Mouse (Mus musculus) heart, embryonic 15.5 days (tissue): ENCODE results near the gene Lin7a. TPM values are rescaled to one million over a fixed set of nuclear protein-coding genes. Genes with fewer than 3 reads are reported as not detected.

Experiments
- ATAC-seq: fragments of 200-750 bp; cut with Nextera tagmentation; replicated peaks from 2 replicates; pipeline ENCODE4 v1.8.0; 2017; ENCODE audit warnings: low read depth, moderate TSS enrichment; ENCODE audit not compliant: insufficient number of reproducible peaks, insufficient read depth, low FRiP score
- H3K27ac ChIP-seq: fragments of 300-500 bp; sonication (generic); 2 replicates; pipeline ENCODE4 v1.5.1; 2015; ENCODE audit warnings: mild to moderate bottlenecking, inconsistent platforms
- H3K27me3 ChIP-seq: fragments of 300-500 bp; sonication (generic); 2 replicates; pipeline ENCODE4 v1.6.1; 2015; ENCODE audit warnings: inconsistent platforms
- H3K36me3 ChIP-seq: fragments of 300-500 bp; sonication (generic); 2 replicates; pipeline ENCODE4 v1.6.1; 2015; ENCODE audit warnings: mild to moderate bottlenecking, inconsistent platforms
- H3K4me1 ChIP-seq: fragments of 300-500 bp; sonication (generic); replicated peaks from 2 replicates; pipeline ENCODE4 v1.6.1; 2015; ENCODE audit warnings: inconsistent platforms
- H3K4me2 ChIP-seq: fragments of 300-500 bp; sonication (generic); 2 replicates; pipeline ENCODE4 v1.6.1; 2015; ENCODE audit warnings: inconsistent platforms, mild to moderate bottlenecking, moderate library complexity
- H3K4me3 ChIP-seq: fragments of 300-500 bp; sonication (generic); 2 replicates; pipeline ENCODE4 v1.5.1; 2015; ENCODE audit warnings: mild to moderate bottlenecking, inconsistent platforms
- H3K9ac ChIP-seq: fragments of 300-500 bp; sonication (generic); 2 replicates; pipeline ENCODE4 v1.6.1; 2015; ENCODE audit warnings: mild to moderate bottlenecking, inconsistent platforms
- H3K9me3 ChIP-seq: fragments of 300-500 bp; sonication (generic); replicated peaks from 2 replicates; pipeline ENCODE4 v1.6.1; 2016; ENCODE audit warnings: inconsistent platforms
- WGBS: fragments of 180-500 bp; shearing (Covaris S2); methylation state at CpG from one replicate; pipeline ENCODE4 v1.1.7; 2015; ENCODE audit warnings: mixed read lengths; 5-methylcytosine and 5-hydroxymethylcytosine counted together
- polyA plus RNA-seq: library from polyadenylated mRNA; unstranded; fragments of >200 nt; fragmentation: Nextera tagmentation; extraction: Ambion mirVana; gene quantifications from 2 replicates; pipeline ENCODE4 v1.2.1, GENCODE M21; 2015

Gene Lin7a
- polyA plus RNA-seq, 1 experiment from 2014 or later = 1.4 TPM

GRCm38 (mm10) chr10:107310964-107311490, 39.5 kb downstream of the Lin7a start:
- 81% methylated on average over 5 of the region's 5 CpGs for WGBS
- Histone ChIP-seq H3K9ac (no peak overlapping the region), H3K27ac (no peak overlapping the region), H3K4me3 (no peak overlapping the region), H3K4me1 (no peaks in the 10 kb centered on the region), H3K27me3 (no peaks in the 10 kb centered on the region), H3K4me2 (no peak overlapping the region), H3K36me3 (no peaks in the 10 kb centered on the region), H3K9me3 (no peaks in the 10 kb centered on the region)
- no peak for ATAC-seq

- Histone ChIP-seq H3K9me3 (no peaks in the 10 kb centered on the region), H3K9ac (no peak overlapping the region), H3K4me3 (no peak overlapping the region), H3K27ac (no peak overlapping the region), H3K4me1 (no peaks in the 10 kb centered on the region), H3K4me2 (no peak overlapping the region), H3K36me3 (no peaks in the 10 kb centered on the region), H3K27me3 (no peaks in the 10 kb centered on the region)
- ATAC-seq = no peak
- WGBS = 84% methylated on average over 4 of the region's 4 CpGs
These were observed 41.1 kb downstream of the Lin7a start for GRCm38 (mm10) chr10:107312609-107313008.

GRCm38 (mm10) chr10:107313395-107313794, 41.9 kb downstream of the Lin7a start:
- H3K9ac ChIP-seq = no peak overlapping the region
- WGBS = 53% methylated on average over 3 of the region's 3 CpGs
- H3K27me3 ChIP-seq = no peaks in the 10 kb centered on the region
- H3K36me3 ChIP-seq = no peaks in the 10 kb centered on the region
- H3K27ac ChIP-seq = no peak overlapping the region
- ATAC-seq = no peak
- no peak overlapping the region for H3K4me3 ChIP-seq
- H3K9me3 ChIP-seq = no peaks in the 10 kb centered on the region
- H3K4me2 ChIP-seq = no peak overlapping the region
- no peaks in the 10 kb centered on the region for H3K4me1 ChIP-seq

GRCm38 (mm10) chr10:107315251-107315650, 43.8 kb downstream of the Lin7a start:
- Histone ChIP-seq H3K4me1 (no peaks in the 10 kb centered on the region), H3K27ac (no peak overlapping the region), H3K27me3 (no peaks in the 10 kb centered on the region), H3K36me3 (no peaks in the 10 kb centered on the region), H3K9ac (no peak overlapping the region), H3K4me2 (no peak overlapping the region), H3K4me3 (no peak overlapping the region), H3K9me3 (no peaks in the 10 kb centered on the region)
- ATAC-seq = no peak

GRCm38 (mm10) chr10:107315681-107316080, 44.2 kb downstream of the Lin7a start:
- Histone ChIP-seq H3K9ac (no peak overlapping the region), H3K27me3 (no peaks in the 10 kb centered on the region), H3K4me3 (no peak overlapping the region), H3K4me2 (no peak overlapping the region), H3K27ac (no peak overlapping the region), H3K9me3 (no peaks in the 10 kb centered on the region), H3K36me3 (no peaks in the 10 kb centered on the region), H3K4me1 (no peaks in the 10 kb centered on the region)
- ATAC-seq = no peak
- WGBS = 84% methylated on average over 5 of the region's 5 CpGs

GRCm38 (mm10) chr10:107316100-107316499, 44.6 kb downstream of the Lin7a start:
- Histone ChIP-seq H3K27me3 (no peaks in the 10 kb centered on the region), H3K27ac (no peak overlapping the region), H3K36me3 (no peaks in the 10 kb centered on the region), H3K9me3 (no peaks in the 10 kb centered on the region), H3K4me3 (no peak overlapping the region), H3K4me2 (no peak overlapping the region), H3K4me1 (no peaks in the 10 kb centered on the region), H3K9ac (no peak overlapping the region)
- no peak for ATAC-seq
- 71% methylated on average over 2 of the region's 2 CpGs for whole genome bisulfite sequencing

- H3K27ac ChIP-seq = no peak overlapping the region
- H3K4me2 ChIP-seq = no peak overlapping the region
- WGBS = 72% methylated on average over 2 of the region's 2 CpGs
- no peak for ATAC-seq
- H3K4me3 ChIP-seq = no peak overlapping the region
- no peaks in the 10 kb centered on the region for H3K36me3 ChIP-seq
- no peaks in the 10 kb centered on the region for H3K9me3 ChIP-seq
- H3K4me1 ChIP-seq = no peaks in the 10 kb centered on the region
- no peaks in the 10 kb centered on the region for H3K27me3 ChIP-seq
- H3K9ac ChIP-seq = no peak overlapping the region
These were observed 48.2 kb downstream of the Lin7a start for GRCm38 (mm10) chr10:107319648-107320047.

- ATAC-seq = no peak
- no peak overlapping the region for H3K27ac ChIP-seq
- no peaks in the 10 kb centered on the region for H3K36me3 ChIP-seq
- H3K4me3 ChIP-seq = no peak overlapping the region
- WGBS = 88% methylated on average over 7 of the region's 7 CpGs
- no peak overlapping the region for H3K9ac ChIP-seq
- H3K27me3 ChIP-seq = no peaks in the 10 kb centered on the region
- H3K4me1 ChIP-seq = no peaks in the 10 kb centered on the region
- H3K9me3 ChIP-seq = no peaks in the 10 kb centered on the region
- H3K4me2 ChIP-seq = no peak overlapping the region
These were observed 52.4 kb downstream of the Lin7a start for GRCm38 (mm10) chr10:107323865-107324264.

- Histone ChIP-seq H3K9me3 (no peaks in the 10 kb centered on the region), H3K4me1 (no peaks in the 10 kb centered on the region), H3K9ac (no peak overlapping the region), H3K27ac (no peak overlapping the region), H3K27me3 (no peaks in the 10 kb centered on the region), H3K4me2 (no peak overlapping the region), H3K36me3 (no peaks in the 10 kb centered on the region), H3K4me3 (no peak overlapping the region)
- ATAC-seq = no peak
- 79% methylated on average over 5 of the region's 5 CpGs for WGBS
These were observed 54.1 kb downstream of the Lin7a start for GRCm38 (mm10) chr10:107325558-107325957.

- Histone ChIP-seq H3K9me3 (no peaks in the 10 kb centered on the region), H3K36me3 (no peaks in the 10 kb centered on the region), H3K27me3 (no peaks in the 10 kb centered on the region)
These were observed 68.0 kb downstream of the Lin7a start for GRCm38 (mm10) chr10:107339524-107339923.

GRCm38 (mm10) chr10:107341151-107341550, 69.7 kb downstream of the Lin7a start:
- Histone ChIP-seq H3K4me2 (no peak overlapping the region), H3K4me1 (0 out of 2 replicates have a peak, but pooled peaks cover 3% of the 10 kb centered on the region), H3K9me3 (no peaks in the 10 kb centered on the region), H3K9ac (no peak overlapping the region), H3K36me3 (no peaks in the 10 kb centered on the region), H3K27me3 (no peaks in the 10 kb centered on the region), H3K27ac (no peak overlapping the region), H3K4me3 (no peak overlapping the region)
- WGBS = 89% methylated on average over 4 of the region's 4 CpGs
- no peak for ATAC-seq

More at GRCm38 (mm10) chr10:107339524-107339923, 68.0 kb downstream of the Lin7a start:
- ATAC-seq = no peak
- Histone ChIP-seq H3K27ac (no peak overlapping the region), H3K9ac (no peak overlapping the region), H3K4me1 (0 out of 2 replicates have a peak, but pooled peaks cover 3% of the 10 kb centered on the region), H3K4me2 (no peak overlapping the region), H3K4me3 (no peak overlapping the region)
- WGBS = 89% methylated on average over 3 of the region's 3 CpGs

- WGBS = 18% methylated on average over 3 of the region's 3 CpGs
- no peak for ATAC-seq
- Histone ChIP-seq H3K9ac (no peak overlapping the region), H3K4me1 (0 out of 2 replicates have a peak, but pooled peaks cover 3% of the 10 kb centered on the region), H3K4me3 (no peak overlapping the region), H3K9me3 (no peaks in the 10 kb centered on the region), H3K27me3 (no peaks in the 10 kb centered on the region), H3K27ac (no peak overlapping the region), H3K4me2 (0 out of 2 replicates have a peak overlapping the region, but pooled peaks have one; percentile 2), H3K36me3 (no peaks in the 10 kb centered on the region)
These were observed 72.7 kb downstream of the Lin7a start for GRCm38 (mm10) chr10:107344200-107344599.
